Mouse (Mus musculus) liver, embryonic 15.5 days (tissue): Measurements from ENCODE around the gene Zfp638. TPM values are rescaled to one million over a fixed set of nuclear protein-coding genes. Genes with fewer than 3 reads are reported as not detected.
"Not testable (repeated sequence)": the region's sequence is repeated elsewhere in the genome, so short reads cannot be mapped to it uniquely, and the experiment has no call there.

Source experiments
- ATAC-seq: fragments of 200-750 bp; cut with Nextera tagmentation; 2 replicates; pipeline ENCODE4 v1.8.0; 2017; ENCODE audit warnings: moderate number of reproducible peaks, mild to moderate bottlenecking, moderate library complexity; ENCODE audit not compliant: insufficient read depth
- H3K27ac ChIP-seq: fragments of 300-500 bp; sonication (generic); replicated peaks from 2 replicates; pipeline ENCODE4 v1.5.1; 2015; ENCODE audit warnings: mild to moderate bottlenecking, inconsistent platforms
- H3K27me3 ChIP-seq: fragments of 300-500 bp; sonication (generic); 2 replicates; pipeline ENCODE4 v1.6.1; 2015; ENCODE audit warnings: mild to moderate bottlenecking, inconsistent platforms
- H3K36me3 ChIP-seq: fragments of 300-500 bp; sonication (generic); replicated peaks from 2 replicates; pipeline ENCODE4 v1.6.1; 2015; ENCODE audit warnings: moderate library complexity, mild to moderate bottlenecking, inconsistent platforms
- H3K4me1 ChIP-seq: fragments of 300-500 bp; sonication (generic); replicated peaks from 2 replicates; pipeline ENCODE4 v1.6.1; 2015; ENCODE audit warnings: inconsistent platforms
- H3K4me2 ChIP-seq: fragments of 300-500 bp; sonication (generic); 2 replicates; pipeline ENCODE4 v1.6.1; 2015; ENCODE audit warnings: moderate library complexity, mild to moderate bottlenecking, inconsistent platforms
- H3K4me3 ChIP-seq: fragments of 300-500 bp; sonication (generic); replicated peaks from 2 replicates; pipeline ENCODE4 v1.5.1; 2015; ENCODE audit warnings: mild to moderate bottlenecking, inconsistent platforms
- H3K9ac ChIP-seq: fragments of 300-500 bp; sonication (generic); 2 replicates; pipeline ENCODE4 v1.6.1; 2015; ENCODE audit warnings: moderate library complexity, mild to moderate bottlenecking, inconsistent platforms
- H3K9me3 ChIP-seq: fragments of 300-500 bp; sonication (generic); replicated peaks from 2 replicates; pipeline ENCODE4 v1.6.1; 2016; ENCODE audit warnings: inconsistent platforms
- WGBS: fragments of 180-500 bp; shearing (Covaris S2); methylation state at CpG from one replicate; pipeline ENCODE4 v1.1.7; 2015; ENCODE audit warnings: mixed read lengths; ENCODE audit not compliant: insufficient replicate concordance; 5-methylcytosine and 5-hydroxymethylcytosine counted together
- polyA plus RNA-seq: library from polyadenylated mRNA; unstranded; fragments of >200 nt; fragmentation: Nextera tagmentation; extraction: Ambion mirVana; gene quantifications from 2 replicates; pipeline ENCODE4 v1.2.1, GENCODE M21; 2015

Zfp638 gene
- polyA plus RNA-seq, 1 experiment from 2014 or later: 16.8 TPM

DNA sequence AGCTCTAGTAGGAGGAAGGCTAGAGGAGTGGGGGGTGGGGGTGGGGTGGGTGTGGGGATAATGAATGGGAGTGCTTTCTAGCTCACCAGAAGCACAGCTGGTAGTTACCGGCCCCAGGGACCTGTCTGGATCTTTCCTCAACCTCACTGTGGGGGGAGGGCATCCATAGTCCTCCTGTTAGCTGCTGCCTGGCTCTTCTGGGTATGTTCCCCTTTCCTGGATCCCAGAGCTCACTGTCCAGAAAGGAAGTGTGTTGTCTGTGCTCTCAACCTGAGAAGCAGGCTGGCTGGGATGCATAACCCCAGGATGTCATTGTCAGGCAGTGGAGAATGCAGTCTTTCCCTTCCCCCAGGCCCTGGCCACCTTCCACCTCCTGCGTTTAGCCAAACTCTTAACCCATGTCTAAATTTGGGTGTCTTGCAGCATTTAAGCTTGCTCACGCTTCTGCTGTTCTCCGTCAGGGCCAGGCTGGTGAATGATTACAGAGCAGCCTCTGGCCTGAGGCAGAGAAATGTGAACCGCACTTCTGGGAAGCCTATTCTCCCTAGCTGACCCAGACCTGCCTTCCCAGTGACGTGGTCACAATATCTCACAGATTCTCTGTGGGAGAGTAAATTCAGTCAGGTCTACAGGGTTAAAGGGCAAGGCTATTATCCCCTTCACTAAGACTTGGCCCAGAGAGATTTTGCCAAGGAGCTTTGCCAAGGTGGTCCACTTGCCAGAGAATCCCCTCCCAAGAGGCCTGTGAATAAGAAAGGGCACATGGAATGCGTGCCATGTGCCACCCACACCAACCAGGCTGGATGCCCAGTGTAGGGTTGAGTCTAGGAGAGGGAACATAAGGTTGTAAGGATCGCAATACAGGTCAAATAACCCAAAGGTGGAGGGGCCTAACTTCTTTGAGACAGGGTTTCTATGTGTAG is 143.7 kb downstream of the Zfp638 start:
- WGBS: 48% methylated on average over 8 of the region's 8 CpGs
- peaks cover 31% of the 10 kb centered on the region for H3K27me3 ChIP-seq
- no peaks in the 10 kb centered on the region for H3K9me3 ChIP-seq
- H3K9ac ChIP-seq: no peak overlapping the region
- H3K27ac ChIP-seq: no peak overlapping the region
- no peaks in the 10 kb centered on the region for H3K36me3 ChIP-seq
- 0 out of 2 replicates have a peak, but pooled peaks cover 9% of the 10 kb centered on the region for H3K4me1 ChIP-seq
- H3K4me3 ChIP-seq: no peak overlapping the region
- H3K4me2 ChIP-seq: no peak overlapping the region
- ATAC-seq: no peak

DNA sequence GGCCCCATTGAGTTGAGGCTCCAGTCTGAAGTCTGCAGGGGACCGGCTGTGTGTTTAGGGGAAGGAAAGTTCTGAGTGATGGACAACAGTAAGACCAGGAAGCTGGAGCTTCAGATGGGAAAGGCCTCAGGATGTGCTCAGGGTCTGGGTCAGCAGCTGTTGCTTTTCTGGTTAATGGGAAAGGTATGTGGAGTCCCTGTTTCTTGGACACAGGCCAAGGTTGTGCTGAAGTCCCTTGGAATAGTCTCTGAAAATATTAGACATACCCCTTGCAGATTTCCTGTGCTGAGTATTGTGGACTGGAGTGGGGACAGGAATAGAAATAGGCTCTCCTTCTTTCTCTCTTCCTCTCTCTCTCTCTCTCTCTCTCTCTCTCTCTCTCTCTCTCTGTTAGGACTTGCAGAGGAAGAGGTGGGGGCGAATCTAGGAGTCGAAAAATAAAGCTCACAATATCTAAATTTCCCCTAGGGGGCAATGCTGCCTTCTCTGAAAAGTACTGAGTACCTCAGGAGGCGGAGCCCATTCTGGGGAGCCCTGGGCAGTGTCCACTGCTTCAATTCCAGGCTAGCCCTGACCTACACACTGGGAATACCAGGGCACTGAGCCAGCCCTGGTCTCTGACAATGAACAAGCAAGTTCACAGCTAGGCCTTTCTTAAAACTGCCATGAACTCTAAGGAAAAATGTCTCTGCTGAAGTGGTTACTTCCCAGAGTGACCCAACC is 148.2 kb downstream of the Zfp638 start:
- not testable (repeated sequence) for H3K36me3 ChIP-seq, H3K4me2 ChIP-seq, H3K9ac ChIP-seq, H3K27ac ChIP-seq, H3K4me1 ChIP-seq, H3K4me3 ChIP-seq, H3K9me3 ChIP-seq, ATAC-seq
- H3K27me3 ChIP-seq: peaks cover 30% of the 10 kb centered on the region
- 35% methylated on average over 4 of the region's 4 CpGs for WGBS

DNA sequence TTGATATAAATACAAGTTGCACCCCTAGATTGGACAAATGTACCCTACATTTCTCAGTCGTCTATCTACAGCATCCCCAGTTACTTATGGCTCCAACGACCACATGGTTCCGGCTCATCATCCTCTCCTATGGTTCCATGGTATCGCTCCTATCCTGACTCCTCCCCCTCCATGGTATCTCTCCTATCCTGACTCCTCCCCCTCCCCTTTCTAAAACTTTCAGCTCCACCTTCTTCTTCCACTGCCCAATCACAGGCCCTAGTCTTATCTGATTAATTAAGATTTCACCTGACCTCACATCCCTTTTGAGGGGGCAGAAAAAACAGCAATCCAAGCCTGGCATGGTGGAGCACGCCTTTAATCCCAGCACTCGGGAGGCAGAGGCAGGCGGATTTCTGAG is 149.9 kb downstream of the Zfp638 start:
- no peak overlapping the region for H3K4me3 ChIP-seq
- H3K4me2 ChIP-seq: no peak overlapping the region
- H3K4me1 ChIP-seq: no peaks in the 10 kb centered on the region
- H3K9me3 ChIP-seq: no peaks in the 10 kb centered on the region
- WGBS: 64% methylated on average over 7 of the region's 7 CpGs
- H3K9ac ChIP-seq: no peak overlapping the region
- H3K36me3 ChIP-seq: no peaks in the 10 kb centered on the region
- ATAC-seq: no peak
- peaks cover 39% of the 10 kb centered on the region for H3K27me3 ChIP-seq
- H3K27ac ChIP-seq: no peak overlapping the region

DNA sequence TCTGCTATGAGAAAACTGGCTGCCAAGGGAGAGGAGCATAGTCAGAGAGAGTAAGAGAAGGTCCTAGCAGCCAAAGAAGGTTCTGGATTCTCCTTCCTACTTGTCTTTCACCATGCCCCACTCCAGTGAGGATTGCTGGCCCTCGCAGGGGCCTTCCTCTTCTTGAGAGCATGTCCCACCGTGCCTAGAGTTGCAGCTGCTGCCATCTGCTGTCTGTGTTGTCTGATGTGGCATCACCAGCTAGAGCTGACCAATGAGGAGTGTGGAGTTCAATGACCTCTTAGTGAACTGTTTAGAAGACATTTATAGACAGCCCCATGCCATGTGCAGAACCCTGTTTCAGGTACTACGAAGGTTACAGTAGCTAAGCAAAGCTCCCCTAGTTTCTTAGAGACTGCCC is 150.5 kb downstream of the Zfp638 start:
- 28% methylated on average over 3 of the region's 3 CpGs for WGBS
- no peaks in the 10 kb centered on the region for H3K9me3 ChIP-seq
- peaks cover 40% of the 10 kb centered on the region for H3K27me3 ChIP-seq
- no peak overlapping the region for H3K9ac ChIP-seq
- no peak for ATAC-seq
- no peak overlapping the region for H3K4me2 ChIP-seq
- no peak overlapping the region for H3K27ac ChIP-seq
- no peaks in the 10 kb centered on the region for H3K36me3 ChIP-seq
- H3K4me3 ChIP-seq: no peak overlapping the region
- H3K4me1 ChIP-seq: no peaks in the 10 kb centered on the region

DNA sequence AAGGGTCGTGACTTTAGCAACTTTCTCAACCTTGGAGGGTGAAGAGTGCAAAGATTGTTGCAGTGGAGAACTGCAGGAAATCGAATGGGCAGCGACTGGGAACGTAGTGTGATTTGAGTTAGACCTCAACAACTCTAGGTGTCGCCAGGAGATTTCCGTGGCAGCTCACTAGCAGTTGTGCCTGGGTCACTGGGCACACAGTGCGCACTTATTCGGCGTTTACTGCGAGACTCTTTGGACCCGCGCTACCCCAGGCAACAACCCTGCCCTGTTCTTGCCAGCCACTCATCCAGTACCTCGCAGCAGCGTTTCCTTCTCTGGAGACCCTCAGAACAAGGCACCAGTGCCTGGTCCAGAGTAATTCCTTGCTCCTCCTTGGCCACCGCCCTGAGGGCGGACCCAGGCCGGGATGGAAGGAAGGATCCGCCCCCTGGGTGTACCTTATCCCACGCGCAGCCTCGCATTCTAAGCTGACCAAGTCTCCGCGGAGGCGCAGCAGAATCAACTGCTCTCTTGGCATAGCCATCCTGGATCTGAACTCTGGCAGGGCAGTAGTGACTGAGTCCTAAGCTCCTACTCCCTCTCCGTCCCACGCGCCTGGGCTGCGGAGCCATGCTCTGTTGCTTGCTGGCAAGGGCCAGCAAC is 152.1 kb downstream of the Zfp638 start:
- Histone ChIP-seq H3K27me3 (peaks cover 40% of the 10 kb centered on the region), H3K9ac (no peak overlapping the region), H3K36me3 (no peaks in the 10 kb centered on the region), H3K4me1 (no peaks in the 10 kb centered on the region), H3K27ac (no peak overlapping the region), H3K4me3 (peak overlapping the region; percentile 31), H3K9me3 (no peaks in the 10 kb centered on the region), H3K4me2 (peak overlapping the region; percentile 42)
- WGBS: 3% methylated on average over 28 of the region's 28 CpGs
- ATAC-seq: no peak

DNA sequence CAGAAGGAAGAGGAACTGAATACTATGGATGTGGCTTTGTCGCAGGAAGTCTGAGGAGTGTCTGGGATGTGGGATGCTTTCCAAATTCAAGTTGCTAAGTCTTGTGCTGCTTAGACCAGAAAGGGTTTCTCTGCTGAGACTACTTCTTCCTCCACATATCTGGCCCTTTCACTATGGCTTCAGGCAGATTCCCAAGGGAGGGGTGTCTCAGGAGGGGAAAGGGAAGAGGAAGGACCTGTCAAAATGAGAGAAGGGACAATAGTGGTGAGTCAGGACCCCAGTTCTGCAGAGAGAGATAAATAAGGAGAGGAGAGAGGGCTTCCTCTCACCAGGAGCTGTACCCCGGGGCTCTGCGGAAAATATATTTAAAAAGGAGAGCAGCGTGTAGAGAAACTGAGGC is 153.1 kb downstream of the Zfp638 start:
- 15% methylated on average over 4 of the region's 4 CpGs for WGBS
- Histone ChIP-seq H3K4me3 (0 out of 2 replicates have a peak overlapping the region, but pooled peaks have one; percentile 9), H3K27ac (no peak overlapping the region)

DNA sequence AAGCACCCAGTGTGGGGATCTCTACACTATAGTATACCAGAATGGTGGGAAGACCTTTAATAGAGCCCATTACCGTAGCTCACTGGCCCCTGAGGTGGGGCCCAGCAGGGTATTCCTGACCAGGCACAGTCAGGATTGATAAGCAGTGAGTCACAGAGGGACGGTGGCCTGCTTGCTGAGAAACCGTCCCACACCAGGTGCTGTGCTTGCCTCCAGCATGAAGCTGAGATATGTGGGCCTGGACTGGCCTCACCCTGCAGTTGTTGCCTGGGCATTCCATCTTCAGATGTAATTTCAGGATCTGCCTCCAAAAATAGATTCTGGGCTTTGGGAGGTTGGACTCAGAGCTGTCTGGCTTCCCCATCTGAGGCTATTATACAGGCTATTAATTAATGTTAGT is 155.1 kb downstream of the Zfp638 start:
- Histone ChIP-seq H3K36me3 (no peaks in the 10 kb centered on the region), H3K4me3 (no peak overlapping the region), H3K9ac (no peak overlapping the region), H3K27ac (no peak overlapping the region), H3K27me3 (peaks cover 40% of the 10 kb centered on the region), H3K9me3 (no peaks in the 10 kb centered on the region), H3K4me2 (no peak overlapping the region), H3K4me1 (no peaks in the 10 kb centered on the region)
- 55% methylated on average over 3 of the region's 3 CpGs for WGBS
- no peak for ATAC-seq

More for the DNA sequence above, 153.1 kb downstream of the Zfp638 start:
- no peak for ATAC-seq
- Histone ChIP-seq H3K9me3 (no peaks in the 10 kb centered on the region), H3K4me2 (no peak overlapping the region), H3K9ac (no peak overlapping the region), H3K36me3 (no peaks in the 10 kb centered on the region), H3K27me3 (peaks cover 40% of the 10 kb centered on the region), H3K4me1 (no peaks in the 10 kb centered on the region)

DNA sequence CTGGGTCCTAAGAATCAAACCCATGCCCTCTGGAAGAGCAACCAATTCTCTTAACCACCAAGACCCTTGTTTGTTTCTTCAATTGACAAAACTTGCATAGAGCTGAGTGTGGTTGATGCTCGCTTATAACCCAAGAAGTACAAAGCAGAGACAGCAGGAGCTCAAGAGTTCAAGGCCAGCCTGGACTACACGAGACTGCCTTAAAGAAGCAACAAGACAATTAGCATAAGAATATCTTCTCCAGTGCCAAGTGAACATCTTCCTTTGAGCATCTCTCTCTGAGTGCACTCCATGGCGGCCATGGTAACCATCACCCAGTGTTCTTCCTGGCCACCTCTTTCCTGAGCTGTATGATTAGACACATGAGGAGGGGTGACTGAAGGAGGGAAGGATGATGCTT is 158.7 kb downstream of the Zfp638 start:
- no peak for ATAC-seq
- Histone ChIP-seq H3K27me3 (peaks cover 10% of the 10 kb centered on the region; the same call in 1 of the 2 replicates), H3K4me3 (no peak overlapping the region), H3K36me3 (no peaks in the 10 kb centered on the region), H3K4me2 (no peak overlapping the region), H3K27ac (no peak overlapping the region), H3K9ac (no peak overlapping the region), H3K4me1 (no peaks in the 10 kb centered on the region), H3K9me3 (no peaks in the 10 kb centered on the region)
- 48% methylated on average over 3 of the region's 3 CpGs for WGBS

DNA sequence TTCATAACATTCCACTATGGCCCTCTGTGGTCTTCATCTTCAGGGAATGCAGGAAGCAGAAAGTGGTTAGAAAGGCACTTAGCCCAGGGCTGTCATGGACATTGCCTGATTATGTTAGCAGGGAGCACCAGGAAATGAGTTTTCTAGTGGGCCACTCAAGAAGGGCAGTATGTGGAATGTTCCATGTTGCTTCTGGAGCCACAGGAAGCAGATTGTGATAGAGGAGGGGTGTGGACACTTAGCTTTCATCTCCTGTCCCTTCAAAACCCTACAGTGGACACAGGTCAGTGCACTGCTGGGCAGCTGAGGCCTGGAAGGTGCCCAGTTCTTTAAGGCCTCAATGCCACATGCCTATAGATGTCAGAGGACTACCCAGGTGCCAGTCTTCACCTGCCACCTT is 161.9 kb downstream of the Zfp638 start:
- Histone ChIP-seq H3K27ac (no peak overlapping the region), H3K27me3 (no peaks in the 10 kb centered on the region), H3K4me1 (no peaks in the 10 kb centered on the region), H3K4me2 (no peak overlapping the region), H3K4me3 (no peak overlapping the region), H3K36me3 (no peaks in the 10 kb centered on the region), H3K9me3 (no peaks in the 10 kb centered on the region), H3K9ac (no peak overlapping the region)
- no peak for ATAC-seq

DNA sequence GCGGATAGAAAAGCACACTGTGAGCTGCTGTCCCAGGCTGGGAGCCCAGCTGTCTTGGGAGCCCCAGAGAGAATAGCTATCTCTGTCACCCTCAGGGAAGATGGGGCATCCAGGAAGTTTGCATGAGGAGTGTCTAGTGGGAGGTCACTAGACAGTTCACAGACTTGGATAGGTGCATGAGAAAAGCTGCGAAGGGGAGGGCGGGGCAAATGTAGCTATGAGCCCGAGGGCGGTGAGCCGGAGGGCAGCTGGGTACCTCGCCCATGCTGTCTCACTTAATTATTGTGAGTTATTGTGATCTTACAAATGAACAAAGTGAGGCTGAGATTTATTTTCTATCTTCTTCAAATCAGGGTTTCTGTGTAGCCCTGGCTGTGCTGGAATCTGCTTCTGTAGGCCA is 162.9 kb downstream of the Zfp638 start:
- H3K4me1 ChIP-seq: no peaks in the 10 kb centered on the region
- H3K36me3 ChIP-seq: no peaks in the 10 kb centered on the region
- WGBS: 73% methylated on average over 7 of the region's 7 CpGs
- no peak for ATAC-seq
- no peak overlapping the region for H3K4me3 ChIP-seq
- H3K9ac ChIP-seq: no peak overlapping the region
- H3K9me3 ChIP-seq: no peaks in the 10 kb centered on the region
- no peak overlapping the region for H3K27ac ChIP-seq
- no peaks in the 10 kb centered on the region for H3K27me3 ChIP-seq
- H3K4me2 ChIP-seq: no peak overlapping the region

DNA sequence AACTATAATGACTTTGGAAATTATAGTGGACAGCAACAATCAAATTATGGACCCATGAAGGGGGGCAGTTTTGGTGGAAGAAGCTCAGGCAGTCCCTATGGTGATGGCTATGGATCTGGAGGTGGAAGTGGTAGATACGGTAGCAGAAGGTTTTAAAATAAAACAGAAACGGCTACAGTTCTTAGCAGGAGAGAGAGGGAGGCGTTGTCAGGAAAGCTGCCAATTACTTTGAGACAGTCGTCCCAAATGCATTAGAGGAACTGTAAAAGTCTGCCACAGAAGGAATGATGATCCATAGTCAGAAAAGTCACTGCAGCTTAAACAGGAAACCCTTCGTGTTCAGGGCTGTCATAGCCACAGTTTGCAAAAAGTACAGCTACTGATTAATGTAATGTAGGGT is 165.6 kb downstream of the Zfp638 start:
- H3K9me3 ChIP-seq, ATAC-seq, H3K4me2 ChIP-seq, H3K36me3 ChIP-seq, H3K4me3 ChIP-seq, H3K9ac ChIP-seq, H3K4me1 ChIP-seq, H3K27me3 ChIP-seq, H3K27ac ChIP-seq: not testable (repeated sequence)
- 40% methylated on average over 5 of the region's 5 CpGs for WGBS
